Mouse (Mus musculus): ENCODE measurements around the gene Arpin. TPM values are rescaled to one million over a fixed set of nuclear protein-coding genes. Genes with fewer than 3 reads are reported as not detected.

The Arpin gene
- polyA plus RNA-seq, 1 experiment: 41.2 TPM

- peaks cover 9% of the 10 kb centered on the region for H3K36me3 ChIP-seq (ENCODE audit: control insufficient read depth, insufficient read depth)
- no peak overlapping the region for H3K4me3 ChIP-seq (ENCODE audit: insufficient read depth, poor library complexity, severe bottlenecking)
- no peaks in the 10 kb centered on the region for H3K27me3 ChIP-seq (ENCODE audit: control insufficient read depth, insufficient read depth, insufficient read length)
- no peak for TF ChIP-seq FOSL1 (IDR thresholded peaks at IDR 0.05; ENCODE audit: insufficient read depth, low read length, poor library complexity, severe bottlenecking)
- no peak for TF ChIP-seq USF1 (IDR thresholded peaks at IDR 0.05; ENCODE audit: low read depth)
- TF ChIP-seq CTCF (IDR thresholded peaks at IDR 0.05; ENCODE audit: control insufficient read depth, insufficient read depth, insufficient read length): no peak
- TF ChIP-seq MYOD1 (IDR thresholded peaks at IDR 0.05; ENCODE audit: control insufficient read depth, insufficient read length, low read depth): no peak
- no peak for TF ChIP-seq MAX (IDR thresholded peaks at IDR 0.05)
- no peak for TF ChIP-seq MYOG (IDR thresholded peaks at IDR 0.05; ENCODE audit: control insufficient read depth, extremely low read depth, insufficient read length)
- no peak for TF ChIP-seq CEBPB (IDR thresholded peaks at IDR 0.05; ENCODE audit: low read depth)
- peaks cover 1% of the 10 kb centered on the region for H3K79me3 ChIP-seq (ENCODE audit: low read depth)
- H3ac ChIP-seq (ENCODE audit: control insufficient read depth, insufficient read length, low read depth): no peak overlapping the region
- H3K79me2 ChIP-seq (ENCODE audit: control insufficient read depth, insufficient read depth): no peaks in the 10 kb centered on the region
Measured at GRCm38 (mm10) chr7:79878455-79879025, 56.6 kb downstream of the Arpin start.

Small RNA genes within 50 kb of the gene (microRNA-seq; reads per million reads assigned to microRNA genes)
- not detected for gene Gm24541 (ENCODE audit: borderline microRNAs expressed)

Other genes starting within 250 kb of the Arpin start
- 5.5 TPM for gene Kif7, start 219.6 kb downstream of the Arpin start, polyA plus RNA-seq (2012; fragmentation: generic; extraction: Trizol)
- not detected for gene Plin1, start 202.5 kb downstream of the Arpin start, polyA plus RNA-seq (2012; fragmentation: generic; extraction: Trizol)
- gene Pex11a, start 192.2 kb downstream of the Arpin start, polyA plus RNA-seq (2012; fragmentation: generic; extraction: Trizol): 2.2 TPM
- gene Wdr93, start 192.2 kb downstream of the Arpin start, polyA plus RNA-seq (2012; fragmentation: generic; extraction: Trizol): 0.04 TPM
- 0.02 TPM for gene Mesp1, start 141.6 kb downstream of the Arpin start, polyA plus RNA-seq (2012; fragmentation: generic; extraction: Trizol)
- gene Mesp2, start 124.6 kb downstream of the Arpin start, polyA plus RNA-seq (2012; fragmentation: generic; extraction: Trizol): 0.07 TPM
- gene Anpep, start 74.3 kb downstream of the Arpin start, polyA plus RNA-seq (2012; fragmentation: generic; extraction: Trizol): 26.5 TPM
- 14.3 TPM for gene Ap3s2, start 14.7 kb downstream of the Arpin start, polyA plus RNA-seq (2012; fragmentation: generic; extraction: Trizol)
- gene Zfp710, start 89.5 kb upstream of the Arpin start, polyA plus RNA-seq (2012; fragmentation: generic; extraction: Trizol): 5.3 TPM
- gene Idh2, start 180.0 kb upstream of the Arpin start, polyA plus RNA-seq (2012; fragmentation: generic; extraction: Trizol): 244 TPM

Data from C2C12 (cell line).